Mouse (Mus musculus) testis, adult 2 months (tissue): ENCODE data around the gene Inpp4b. TPM values are rescaled to one million over a fixed set of nuclear protein-coding genes. Genes with fewer than 3 reads are reported as not detected.

Source experiments
- H3K27ac ChIP-seq: fragments of 200-500 bp; 2 replicates; pipeline ENCODE4 v1.5.1; 2012; ENCODE audit warnings: low read depth, low read length; ENCODE audit not compliant: control insufficient read depth, insufficient read depth
- H3K27me3 ChIP-seq: fragments of 200-500 bp; 2 replicates; pipeline ENCODE4 v1.6.1; 2012; ENCODE audit warnings: mild to moderate bottlenecking, low read length, moderate library complexity; ENCODE audit not compliant: control insufficient read depth, insufficient read depth
- H3K36me3 ChIP-seq: fragments of 200-500 bp; 2 replicates; pipeline ENCODE4 v1.6.1; 2012; ENCODE audit warnings: mild to moderate bottlenecking, low read length; ENCODE audit not compliant: control insufficient read depth, insufficient read depth
- H3K4me1 ChIP-seq: fragments of 200-500 bp; 2 replicates; pipeline ENCODE4 v1.6.1; 2012; ENCODE audit warnings: low read length; ENCODE audit not compliant: control insufficient read depth, insufficient read depth
- H3K4me3 ChIP-seq: fragments of 200-500 bp; 2 replicates; pipeline ENCODE4 v1.5.1; 2012; ENCODE audit warnings: low read depth, mild to moderate bottlenecking, low read length, moderate library complexity, mixed read lengths; ENCODE audit not compliant: control insufficient read depth
- CTCF ChIP-seq: fragments of 200-500 bp; IDR thresholded peaks from 2 replicates; pipeline ENCODE4 v1.5.1; 2012; ENCODE audit warnings: low read depth, mild to moderate bottlenecking, inconsistent platforms, low read length, moderate library complexity; ENCODE audit not compliant: control insufficient read depth, insufficient read depth, insufficient replicate concordance
- POLR2A ChIP-seq: fragments of 200-500 bp; IDR thresholded peaks from 2 replicates; pipeline ENCODE4 v1.6.1; 2012; ENCODE audit warnings: low read depth, mild to moderate bottlenecking, inconsistent platforms, low read length, moderate library complexity; ENCODE audit not compliant: control insufficient read depth
- polyA plus RNA-seq: library from polyadenylated mRNA; depleted of rRNA; stranded (reverse); fragments of >200 nt; gene quantifications from 2 replicates; pipeline ENCODE4 v1.2.3, GENCODE M21; 2012

Gene Inpp4b
- polyA plus RNA-seq, 1 experiment, result 2.3 TPM

- H3K4me3 ChIP-seq, result no peak overlapping the region
- H3K27me3 ChIP-seq, result no peaks in the 10 kb centered on the region
- TF ChIP-seq POLR2A, result no peak
- no peak for TF ChIP-seq CTCF
- no peaks in the 10 kb centered on the region for H3K36me3 ChIP-seq
- no peak overlapping the region for H3K27ac ChIP-seq
- no peaks in the 10 kb centered on the region for H3K4me1 ChIP-seq
Measured at GRCm38 (mm10) chr8:81558550-81558949, 216.2 kb downstream of the Inpp4b start.

- Histone ChIP-seq H3K36me3 (no peaks in the 10 kb centered on the region), H3K4me3 (no peak overlapping the region), H3K27ac (no peak overlapping the region), H3K27me3 (no peaks in the 10 kb centered on the region), H3K4me1 (no peaks in the 10 kb centered on the region)
- no peak for TF ChIP-seq POLR2A
- TF ChIP-seq CTCF, result no peak
Measured at GRCm38 (mm10) chr8:81562405-81562804, 220.0 kb downstream of the Inpp4b start.

- Histone ChIP-seq H3K36me3 (no peaks in the 10 kb centered on the region), H3K4me1 (no peaks in the 10 kb centered on the region), H3K4me3 (no peak overlapping the region), H3K27me3 (no peaks in the 10 kb centered on the region), H3K27ac (no peak overlapping the region)
- no peak for TF ChIP-seq CTCF
- no peak for TF ChIP-seq POLR2A
Measured at GRCm38 (mm10) chr8:81565484-81565883, 223.1 kb downstream of the Inpp4b start.

- no peak overlapping the region for H3K27ac ChIP-seq
- H3K36me3 ChIP-seq, result no peaks in the 10 kb centered on the region
- no peaks in the 10 kb centered on the region for H3K27me3 ChIP-seq
- H3K4me1 ChIP-seq, result no peaks in the 10 kb centered on the region
- TF ChIP-seq CTCF (no peak), POLR2A (no peak)
- H3K4me3 ChIP-seq, result no peak overlapping the region
Measured at GRCm38 (mm10) chr8:81572319-81573104, 230.2 kb downstream of the Inpp4b start.

GRCm38 (mm10) chr8:81575268-81575917, 233.0 kb downstream of the Inpp4b start:
- TF ChIP-seq POLR2A (no peak), CTCF (no peak)
- Histone ChIP-seq H3K27ac (no peak overlapping the region), H3K4me3 (no peak overlapping the region), H3K27me3 (no peaks in the 10 kb centered on the region), H3K4me1 (no peaks in the 10 kb centered on the region), H3K36me3 (no peaks in the 10 kb centered on the region)

- Histone ChIP-seq H3K4me1 (no peaks in the 10 kb centered on the region), H3K36me3 (no peaks in the 10 kb centered on the region), H3K4me3 (no peak overlapping the region), H3K27me3 (no peaks in the 10 kb centered on the region), H3K27ac (no peak overlapping the region)
- TF ChIP-seq CTCF (no peak), POLR2A (no peak)
Measured at GRCm38 (mm10) chr8:81578951-81579350, 236.6 kb downstream of the Inpp4b start.

GRCm38 (mm10) chr8:81581817-81582437, 239.6 kb downstream of the Inpp4b start:
- Histone ChIP-seq H3K27ac (no peak overlapping the region), H3K4me1 (no peaks in the 10 kb centered on the region), H3K36me3 (no peaks in the 10 kb centered on the region), H3K27me3 (no peaks in the 10 kb centered on the region), H3K4me3 (no peak overlapping the region)
- TF ChIP-seq CTCF (no peak), POLR2A (no peak)
